In genomic region chr2:118442172-118442571, GRCm38 (mm10) we compare ENCODE assay signal across 21 mouse cellular contexts. TPM values are rescaled to one million over a fixed set of nuclear protein-coding genes. Genes with fewer than 3 reads are reported as not detected.
A peak's percentile ranks its signal among the peaks of the same experiment; 100 is the strongest.
DNase-seq lines count a peak whose midpoint lies in the region; ATAC-seq and TF ChIP-seq lines count a peak whose summit lies in the region.
"Had no signal": no experiment of that assay in that cellular context is flagged by ENCODE, and none has a peak within 500 bp of the region (broad histone marks: within the 10 kb centered on the region; RNA-seq: fewer than 3 reads in every experiment).

No protein-coding gene starts in this region.

- no peaks in the 10 kb centered on the region for H3K27me3 ChIP-seq in forebrain, embryonic 10.5 days (ENCODE audit: poor library complexity, severe bottlenecking)
- H3K27me3 ChIP-seq in forebrain, embryonic 12.5 days = peaks cover 8% of the 10 kb centered on the region; the same call in 1 of the 2 replicates
- H3K27me3 ChIP-seq in lung, postnatal 0 days (replicated peaks; ENCODE audit: insufficient read depth, low read length) = no peaks in the 10 kb centered on the region
- H3K27me3 ChIP-seq in liver, embryonic 11.5 days (replicated peaks; ENCODE audit: control insufficient read depth, insufficient read depth, low read length) = no peaks in the 10 kb centered on the region
- H3K27me3 ChIP-seq: limb, embryonic 13.5 days; neural tube, embryonic 12.5 days had no signal

- no peak overlapping the region for H3K4me2 ChIP-seq in forebrain, embryonic 12.5 days
- no peak overlapping the region for H3K4me2 ChIP-seq in lung, postnatal 0 days (replicated peaks; ENCODE audit: low read depth, low read length)
- no peak overlapping the region for H3K4me2 ChIP-seq in liver, embryonic 11.5 days
- H3K4me2 ChIP-seq: hindbrain, embryonic 14.5 days; limb, embryonic 13.5 days; neural tube, embryonic 12.5 days had no signal

- TF ChIP-seq EP300 in lung, postnatal 0 days (IDR thresholded peaks at IDR 0.05) = no peak

- 81% methylated on average over 5 of the region's 5 CpGs for WGBS in forebrain, embryonic 10.5 days
- WGBS in forebrain, embryonic 12.5 days = 88% methylated on average over 5 of the region's 5 CpGs
- WGBS in lung, postnatal 0 days = 70% methylated on average over 5 of the region's 5 CpGs
- 81% methylated on average over 5 of the region's 5 CpGs for WGBS in liver, embryonic 11.5 days

- peaks cover 31% of the 10 kb centered on the region for H3K4me1 ChIP-seq in forebrain, embryonic 10.5 days
- peaks cover 21% of the 10 kb centered on the region for H3K4me1 ChIP-seq in forebrain, embryonic 12.5 days
- H3K4me1 ChIP-seq in lung, postnatal 0 days (ENCODE audit: insufficient read depth, low read depth, low read length) = no peaks in the 10 kb centered on the region
- H3K4me1 ChIP-seq in liver, embryonic 11.5 days (replicated peaks; ENCODE audit: control insufficient read depth, insufficient read depth, low read length) = no peaks in the 10 kb centered on the region
- H3K4me1 ChIP-seq: neural tube, embryonic 12.5 days had no signal

- no peak for TF ChIP-seq CTCF in lung, postnatal 0 days (IDR thresholded peaks at IDR 0.05)

- no peak overlapping the region for H3K4me3 ChIP-seq in forebrain, embryonic 10.5 days
- no peak overlapping the region for H3K4me3 ChIP-seq in forebrain, embryonic 12.5 days (replicated peaks)
- no peak overlapping the region for H3K4me3 ChIP-seq in lung, postnatal 0 days (ENCODE audit: low read depth, low read length)
- no peak overlapping the region for H3K4me3 ChIP-seq in liver, embryonic 11.5 days (ENCODE audit: low read depth, low read length)
- H3K4me3 ChIP-seq: heart, embryonic 10.5 days; limb, embryonic 13.5 days; neural tube, embryonic 12.5 days had no signal

- no peak for ATAC-seq in forebrain, embryonic 12.5 days (ENCODE audit: low FRiP score)
- ATAC-seq in lung, postnatal 0 days = no peak; the same call in 1 of the 2 replicates
- ATAC-seq in liver, embryonic 11.5 days (replicated peaks; ENCODE audit: low FRiP score) = peak; percentile 65; the same call in 1 of the 2 replicates
- 0 out of 2 replicates have a peak, but pooled peaks have one; percentile 31 for ATAC-seq in megakaryocyte progenitor cell, adult 5-6 weeks (replicated peaks; ENCODE audit: poor library complexity)
- ATAC-seq: activated CD4-positive, CD25-positive, alpha-beta regulatory T cell, adult 4 months; CD4-positive, CD25-positive, alpha-beta regulatory T cell, adult 4 months; forebrain, embryonic 14.5 days; intestine, embryonic 16.5 days had no signal

- peaks cover 56% of the 10 kb centered on the region for H3K36me3 ChIP-seq in forebrain, embryonic 10.5 days (replicated peaks)
- peaks cover 19% of the 10 kb centered on the region; the same call in 1 of the 2 replicates for H3K36me3 ChIP-seq in forebrain, embryonic 12.5 days (replicated peaks)
- peaks cover 11% of the 10 kb centered on the region; the same call in 1 of the 2 replicates for H3K36me3 ChIP-seq in lung, postnatal 0 days (ENCODE audit: insufficient read depth, low read length)
- H3K36me3 ChIP-seq in liver, embryonic 11.5 days (ENCODE audit: control insufficient read depth, insufficient read depth, low read length) = peaks cover 8% of the 10 kb centered on the region; the same call in 1 of the 2 replicates

- H3K27ac ChIP-seq in forebrain, embryonic 10.5 days = peak overlapping the region; percentile 26; the same call in 1 of the 2 replicates
- no peak overlapping the region for H3K27ac ChIP-seq in forebrain, embryonic 12.5 days
- no peak overlapping the region for H3K27ac ChIP-seq in lung, postnatal 0 days (ENCODE audit: low read length)
- no peak overlapping the region for H3K27ac ChIP-seq in liver, embryonic 11.5 days (ENCODE audit: low read depth, low read length)
- H3K27ac ChIP-seq: heart, embryonic 10.5 days; hindbrain, embryonic 14.5 days; limb, embryonic 13.5 days; neural tube, embryonic 12.5 days had no signal

- no peaks in the 10 kb centered on the region for H3K9me3 ChIP-seq in forebrain, embryonic 10.5 days
- no peaks in the 10 kb centered on the region for H3K9me3 ChIP-seq in forebrain, embryonic 12.5 days
- no peaks in the 10 kb centered on the region for H3K9me3 ChIP-seq in lung, postnatal 0 days (ENCODE audit: low read length)
- no peaks in the 10 kb centered on the region for H3K9me3 ChIP-seq in liver, embryonic 11.5 days (ENCODE audit: control insufficient read depth, low read length)
- H3K9me3 ChIP-seq: heart, embryonic 10.5 days; limb, embryonic 13.5 days; neural tube, embryonic 12.5 days had no signal

- no peak overlapping the region for H3K9ac ChIP-seq in forebrain, embryonic 12.5 days
- H3K9ac ChIP-seq in lung, postnatal 0 days (replicated peaks; ENCODE audit: low read depth) = no peak overlapping the region
- no peak overlapping the region for H3K9ac ChIP-seq in liver, embryonic 11.5 days (ENCODE audit: low read depth, low read length)
- H3K9ac ChIP-seq: hindbrain, embryonic 14.5 days; limb, embryonic 13.5 days; neural tube, embryonic 12.5 days had no signal

- DNase-seq in forebrain, embryonic 10.5 days (ENCODE audit: extremely low spot score, low spot score) = no peak
- DNase-seq in lung, postnatal 14 days = peak; percentile 16
- DNase-seq in lung, postnatal 0 days (ENCODE audit: low spot score) = no peak
- DNase-seq in liver, embryonic 11.5 days (ENCODE audit: low spot score) = no peak
- DNase-seq in kidney, postnatal 4 days = no peak
- DNase-seq: adrenal gland, postnatal 25 days; cerebellum, adult 11 months; cerebellum, postnatal 36 days; heart, postnatal 10 days; layer of hippocampus, postnatal 36 days; thymus, postnatal 14 days had no signal

RNA-seq across cellular contexts. Expression of gene Srp14, which starts 37.3 kb away (rescaled TPM):
- polyA plus RNA-seq in forebrain, embryonic 10.5 days (2016; fragmentation: Nextera tagmentation; extraction: Ambion mirVana) = 238 and 240 TPM in 2 replicates
- 252 and 263 TPM in 2 replicates for polyA plus RNA-seq in forebrain, embryonic 12.5 days (2016; fragmentation: Nextera tagmentation; extraction: Ambion mirVana)
- 275 and 277 TPM in 2 replicates for polyA plus RNA-seq in lung, postnatal 0 days (2015; fragmentation: Nextera tagmentation; extraction: Ambion mirVana)
- 184 and 195 TPM in 2 replicates for polyA plus RNA-seq in liver, embryonic 11.5 days (2014; fragmentation: Nextera tagmentation; extraction: Ambion mirVana)
- 166 and 168 TPM in 2 replicates for total RNA-seq in megakaryocyte progenitor cell, adult 5-6 weeks (2015)
- total RNA-seq in megakaryocyte progenitor cell, adult 5-6 weeks (2017) = 203 and 225 TPM in 2 replicates

RNA-seq across cellular contexts. Expression of gene Eif2ak4, which starts 53.8 kb away (rescaled TPM):
- 14.0 and 14.2 TPM in 2 replicates for polyA plus RNA-seq in forebrain, embryonic 10.5 days (2016; fragmentation: Nextera tagmentation; extraction: Ambion mirVana)
- 10.8 and 11.9 TPM in 2 replicates for polyA plus RNA-seq in forebrain, embryonic 12.5 days (2016; fragmentation: Nextera tagmentation; extraction: Ambion mirVana)
- 5.2 and 6.2 TPM in 2 replicates for polyA plus RNA-seq in lung, postnatal 0 days (2015; fragmentation: Nextera tagmentation; extraction: Ambion mirVana)
- 14.0 and 15.0 TPM in 2 replicates for polyA plus RNA-seq in liver, embryonic 11.5 days (2014; fragmentation: Nextera tagmentation; extraction: Ambion mirVana)
- 14.1 and 19.8 TPM in 2 replicates for total RNA-seq in megakaryocyte progenitor cell, adult 5-6 weeks (2015)
- total RNA-seq in megakaryocyte progenitor cell, adult 5-6 weeks (2017) = 16.7 and 17.9 TPM in 2 replicates

Comparison
In these comparisons a context has a peak if more than half of its experiments do, and no peak if none do; other contexts are left out.
1. ATAC-seq: peak in liver, embryonic 11.5 days (single experiment) and megakaryocyte progenitor cell, adult 5-6 weeks (single experiment); none in forebrain, embryonic 12.5 days (single experiment) and lung, postnatal 0 days (single experiment).